ENCODE assay signal across 24 mouse cellular contexts in the genomic region with DNA sequence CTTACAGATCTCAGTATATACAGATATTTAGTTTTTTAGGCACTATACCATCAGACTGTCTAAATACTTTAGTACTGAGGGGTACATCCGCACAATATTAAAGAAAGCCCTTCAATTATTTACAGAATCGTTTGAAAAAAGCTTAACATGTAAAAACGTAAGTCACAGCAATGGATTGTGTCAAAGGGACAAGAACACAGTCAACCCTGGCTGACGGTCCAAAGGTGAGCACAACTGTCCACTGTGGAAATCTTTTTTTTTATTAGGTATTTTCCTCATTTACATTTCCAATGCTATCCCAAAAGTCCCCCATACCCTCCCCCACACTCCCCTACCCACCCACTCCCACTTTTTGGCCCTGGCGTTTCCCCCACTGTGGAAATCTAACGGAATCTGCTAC.
"Had no signal": no experiment of that assay in that cellular context is flagged by ENCODE, and none has a peak within 500 bp of the region (broad histone marks: within the 10 kb centered on the region; RNA-seq: fewer than 3 reads in every experiment).

No protein-coding gene starts in this region.

- H3K27ac ChIP-seq: heart, embryonic 13.5 days; heart, embryonic 15.5 days; hindbrain, embryonic 10.5 days; hindbrain, embryonic 12.5 days; hindbrain, embryonic 14.5 days; kidney, postnatal 0 days; left cerebral cortex, adult 2 months; limb, embryonic 10.5 days; limb, embryonic 12.5 days; liver, embryonic 12.5 days; liver, embryonic 14.5 days had no signal

- H3K4me3 ChIP-seq: heart, adult 2 months; heart, embryonic 13.5 days; heart, embryonic 15.5 days; hindbrain, embryonic 10.5 days; hindbrain, embryonic 12.5 days; layer of hippocampus, adult 2 months; left cerebral cortex, adult 2 months; limb, embryonic 10.5 days; limb, embryonic 12.5 days; liver, embryonic 12.5 days had no signal

- ATAC-seq: forebrain, embryonic 16.5 days; hindbrain, embryonic 16.5 days; inflammation-experienced regulatory T-cells, adult 6 months; intestine, embryonic 16.5 days; liver, embryonic 12.5 days had no signal

- H3K9ac ChIP-seq: heart, embryonic 13.5 days; heart, embryonic 15.5 days; hindbrain, embryonic 12.5 days; hindbrain, embryonic 14.5 days; limb, embryonic 12.5 days; liver, embryonic 12.5 days; liver, embryonic 14.5 days had no signal

- H3K27me3 ChIP-seq: heart, embryonic 13.5 days; heart, embryonic 15.5 days; hindbrain, embryonic 12.5 days; limb, embryonic 12.5 days; liver, embryonic 12.5 days had no signal

- H3K4me1 ChIP-seq: hindbrain, embryonic 10.5 days; hindbrain, embryonic 12.5 days; liver, embryonic 12.5 days had no signal

- H3K9me3 ChIP-seq: heart, embryonic 13.5 days; heart, embryonic 15.5 days; hindbrain, embryonic 10.5 days; hindbrain, embryonic 12.5 days; limb, embryonic 10.5 days; limb, embryonic 12.5 days; liver, embryonic 12.5 days had no signal

- H3K4me2 ChIP-seq: heart, embryonic 15.5 days; hindbrain, embryonic 12.5 days; hindbrain, embryonic 14.5 days; limb, embryonic 12.5 days; liver, embryonic 12.5 days had no signal

- H3K36me3 ChIP-seq: heart, embryonic 13.5 days; heart, embryonic 15.5 days; hindbrain, embryonic 10.5 days; hindbrain, embryonic 12.5 days; limb, embryonic 10.5 days; limb, embryonic 12.5 days; liver, embryonic 12.5 days had no signal

- DNase-seq: gastrocnemius, adult 2 months; gastrocnemius, postnatal 10 days; gastrocnemius, postnatal 25 days; heart, adult 2 months; heart, postnatal 14 days; heart, postnatal 36 days; kidney, postnatal 4 days; lung, adult 2 months had no signal
